Mouse (Mus musculus) bone marrow macrophage, adult 2 months (primary cell): ENCODE measurements around the gene Csf3r. TPM values are rescaled to one million over a fixed set of nuclear protein-coding genes. Genes with fewer than 3 reads are reported as not detected.
"Not testable (repeated sequence)": the region's sequence is repeated elsewhere in the genome, so short reads cannot be mapped to it uniquely, and the experiment has no call there.

Experiments
- H3K27ac ChIP-seq: 2 replicates; pipeline ENCODE4 v1.5.1; 2012; ENCODE audit warnings: low read depth, low read length; ENCODE audit not compliant: insufficient read depth
- H3K4me1 ChIP-seq: 2 replicates; pipeline ENCODE4 v1.6.1; 2012; ENCODE audit warnings: low read length; ENCODE audit not compliant: control insufficient read depth, insufficient read depth
- H3K4me3 ChIP-seq: 2 replicates; pipeline ENCODE4 v1.5.1; 2012; ENCODE audit warnings: mild to moderate bottlenecking, low read length, moderate library complexity; ENCODE audit not compliant: insufficient read depth
- CTCF ChIP-seq: IDR thresholded peaks from 2 replicates; pipeline ENCODE4 v1.5.1; 2012; ENCODE audit warnings: low read depth, mild to moderate bottlenecking, low read length, moderate library complexity
- POLR2A ChIP-seq: IDR thresholded peaks from 2 replicates; pipeline ENCODE4 v1.6.1; 2012; ENCODE audit warnings: mild to moderate bottlenecking, low read depth, low read length, borderline replicate concordance
- polyA plus RNA-seq: library from polyadenylated mRNA; stranded (reverse); fragments of >200 nt; gene quantifications from 2 replicates; pipeline ENCODE4 v1.2.4, GENCODE M21; 2012; ENCODE audit not compliant: missing spikeins, insufficient read depth, insufficient read length

Csf3r gene
- polyA plus RNA-seq = 99.3 and 112 TPM in 2 replicates

- TF ChIP-seq POLR2A (no peak), CTCF (no peak)
- peaks cover 44% of the 10 kb centered on the region for H3K4me1 ChIP-seq
- H3K27ac ChIP-seq = peak within 1 kb of the TSS; percentile 58
- peak within 1 kb of the TSS; percentile 52 for H3K4me3 ChIP-seq
Observed at GRCm38 (mm10) chr4:126024303-126024900, at the start of gene Csf3r. Csf3r (plus strand) TSS chr4:126024550.

DNA sequence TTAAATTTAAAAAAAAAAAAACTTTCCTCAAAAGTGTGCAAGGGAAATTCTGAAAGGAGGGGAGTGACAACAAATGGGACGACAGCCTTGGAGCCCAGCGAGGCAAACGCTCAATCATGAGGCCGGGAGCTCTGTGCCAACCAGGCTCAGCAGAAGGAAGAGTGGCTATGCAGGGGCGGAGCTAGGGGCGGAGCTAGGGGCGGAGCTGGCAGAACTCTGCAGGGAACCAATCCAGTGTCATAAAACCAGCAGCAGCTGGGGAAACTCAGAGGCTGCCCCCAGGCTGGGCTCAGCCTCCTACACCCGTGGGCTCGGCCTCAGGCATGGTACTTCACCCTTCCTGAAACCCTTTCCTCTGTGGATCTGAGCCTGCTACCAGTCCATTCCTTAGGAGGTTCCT lies 46.6 kb upstream of the Csf3r start:
- no peak overlapping the region for H3K27ac ChIP-seq
- no peak for TF ChIP-seq POLR2A
- no peak for TF ChIP-seq CTCF
- H3K4me3 ChIP-seq = no peak overlapping the region
- no peaks in the 10 kb centered on the region for H3K4me1 ChIP-seq

DNA sequence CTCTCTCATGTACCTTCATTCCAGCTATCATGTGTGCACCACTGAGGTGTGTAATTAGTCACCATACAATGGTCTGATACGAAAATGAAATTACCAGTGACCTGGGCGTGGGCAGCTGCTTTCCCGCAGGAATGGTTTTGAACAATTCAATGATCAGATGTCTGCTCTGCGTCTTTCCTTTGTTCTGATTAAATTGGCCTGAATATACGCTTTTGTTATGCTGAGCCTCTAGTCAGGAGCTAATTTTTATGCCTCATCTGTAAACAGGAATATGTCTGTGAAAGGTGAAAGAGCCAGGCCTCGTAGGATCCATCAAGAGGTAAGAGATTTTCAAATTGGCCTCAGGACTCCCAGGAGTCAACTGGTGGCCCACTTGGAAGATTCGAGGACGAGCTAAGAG lies 41.1 kb upstream of the Csf3r start:
- H3K27ac ChIP-seq = no peak overlapping the region
- TF ChIP-seq CTCF (no peak), POLR2A (no peak)
- no peak overlapping the region for H3K4me3 ChIP-seq
- H3K4me1 ChIP-seq = no peaks in the 10 kb centered on the region

GRCm38 (mm10) chr4:125985703-125986102 lies 38.6 kb upstream of the Csf3r start:
- H3K27ac ChIP-seq, H3K4me3 ChIP-seq, H3K4me1 ChIP-seq: not testable (repeated sequence)

DNA sequence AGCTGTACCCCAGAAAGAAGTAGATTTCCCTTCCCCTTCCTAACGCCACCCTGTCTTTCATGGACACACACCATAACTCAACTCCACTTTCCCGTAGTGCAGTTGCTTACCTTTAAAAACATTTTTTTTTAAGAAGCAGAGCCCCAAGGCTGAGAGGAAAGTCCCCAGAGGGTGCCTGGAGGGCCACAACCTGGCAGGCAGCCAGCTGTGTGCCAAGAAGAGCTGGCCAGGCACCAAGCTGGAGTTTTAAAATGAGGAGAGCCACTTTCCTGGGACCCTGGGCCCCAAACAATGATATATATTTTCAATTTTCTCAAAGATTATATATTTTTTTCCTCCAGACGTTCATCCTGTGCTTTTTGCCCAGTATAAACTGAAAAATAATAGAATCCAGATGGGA lies 37.3 kb upstream of the Csf3r start:
- Histone ChIP-seq H3K27ac (no peak overlapping the region), H3K4me1 (peaks cover 3% of the 10 kb centered on the region; the same call in 1 of the 2 replicates), H3K4me3 (no peak overlapping the region)
- TF ChIP-seq CTCF = no peak

DNA sequence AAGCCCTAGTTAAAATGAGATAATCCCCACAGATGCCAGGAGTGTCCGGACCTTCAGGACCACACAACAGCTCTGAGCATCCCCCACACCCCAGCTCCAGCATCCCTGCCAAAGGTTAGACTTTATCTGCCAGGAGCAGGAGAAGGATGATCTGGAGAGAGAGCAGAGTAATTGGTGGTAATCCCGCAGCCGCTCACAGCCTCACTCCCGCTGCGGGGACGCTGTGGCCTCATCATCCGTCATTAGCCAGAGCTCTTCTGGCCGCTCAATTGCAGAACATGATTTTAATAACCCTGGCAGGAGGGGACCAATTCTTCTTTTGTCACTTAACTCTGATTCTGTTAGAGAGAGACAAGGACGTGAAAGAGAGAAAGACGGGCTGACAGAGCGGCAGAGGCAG lies 35.3 kb upstream of the Csf3r start:
- Histone ChIP-seq H3K4me1 (peaks cover 3% of the 10 kb centered on the region; the same call in 1 of the 2 replicates), H3K27ac (no peak overlapping the region), H3K4me3 (no peak overlapping the region)
- TF ChIP-seq CTCF (no peak), POLR2A (no peak)

- H3K4me3 ChIP-seq = no peak overlapping the region
- H3K4me1 ChIP-seq = peaks cover 3% of the 10 kb centered on the region; the same call in 1 of the 2 replicates
- TF ChIP-seq POLR2A (no peak), CTCF (peak; percentile 69)
- no peak overlapping the region for H3K27ac ChIP-seq
Observed at GRCm38 (mm10) chr4:125990143-125990542, 34.2 kb upstream of the Csf3r start.

GRCm38 (mm10) chr4:125992206-125992605 lies 32.1 kb upstream of the Csf3r start:
- Histone ChIP-seq H3K27ac (no peak overlapping the region), H3K4me1 (peaks cover 3% of the 10 kb centered on the region; the same call in 1 of the 2 replicates), H3K4me3 (no peak overlapping the region)
- no peak for TF ChIP-seq CTCF
- no peak for TF ChIP-seq POLR2A

DNA sequence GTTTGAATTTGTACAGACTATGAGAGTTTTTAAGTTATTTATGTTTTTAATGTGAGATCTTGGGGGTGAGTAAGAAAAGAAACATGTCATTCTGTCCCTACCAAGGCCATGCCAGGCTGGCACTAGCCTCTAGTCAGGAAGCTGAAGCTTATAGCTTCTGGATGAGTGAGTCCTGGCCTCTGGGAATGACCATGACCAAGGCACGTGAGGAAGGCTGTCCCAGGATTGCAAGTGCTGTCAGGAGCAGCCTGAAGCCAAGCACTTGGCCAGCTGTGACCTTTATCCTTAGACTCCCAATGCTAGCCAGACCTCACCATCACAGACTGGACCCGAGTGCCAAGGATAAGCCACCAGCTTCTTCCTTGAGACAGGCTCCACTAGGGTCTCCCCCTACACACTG lies 31.4 kb upstream of the Csf3r start:
- H3K4me3 ChIP-seq = no peak overlapping the region
- peaks cover 3% of the 10 kb centered on the region; the same call in 1 of the 2 replicates for H3K4me1 ChIP-seq
- H3K27ac ChIP-seq = no peak overlapping the region
- TF ChIP-seq POLR2A = no peak
- TF ChIP-seq CTCF = no peak

DNA sequence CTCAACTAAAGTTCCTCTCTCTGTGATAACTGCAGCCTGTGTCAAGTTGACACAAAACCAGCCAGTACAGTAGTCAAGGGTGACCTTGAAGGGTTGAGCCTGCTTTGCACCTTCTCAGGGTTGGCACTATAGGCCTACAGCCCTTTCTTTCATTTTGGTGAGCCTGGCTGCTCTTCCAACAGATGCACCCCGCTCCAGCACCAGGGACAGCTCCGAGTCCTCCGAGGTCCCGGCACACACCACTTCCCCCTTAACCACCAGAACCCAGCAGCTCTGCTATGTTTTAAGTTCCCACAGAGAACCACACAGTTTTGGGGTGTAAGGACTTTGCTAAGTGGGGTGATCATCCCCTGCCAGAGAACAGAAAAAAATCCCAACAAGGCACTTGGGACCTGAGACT lies 27.8 kb upstream of the Csf3r start:
- 0 out of 2 replicates have a peak, but pooled peaks cover 2% of the 10 kb centered on the region for H3K4me1 ChIP-seq
- TF ChIP-seq POLR2A (no peak), CTCF (no peak)
- no peak overlapping the region for H3K27ac ChIP-seq

GRCm38 (mm10) chr4:125997826-125998225 lies 26.5 kb upstream of the Csf3r start:
- Histone ChIP-seq H3K4me1 (peaks cover 9% of the 10 kb centered on the region), H3K4me3 (no peak overlapping the region), H3K27ac (no peak overlapping the region)
- TF ChIP-seq POLR2A = no peak
- no peak for TF ChIP-seq CTCF

More for the DNA sequence above, 27.8 kb upstream of the Csf3r start:
- H3K4me3 ChIP-seq = no peak overlapping the region
